In the genomic region with DNA sequence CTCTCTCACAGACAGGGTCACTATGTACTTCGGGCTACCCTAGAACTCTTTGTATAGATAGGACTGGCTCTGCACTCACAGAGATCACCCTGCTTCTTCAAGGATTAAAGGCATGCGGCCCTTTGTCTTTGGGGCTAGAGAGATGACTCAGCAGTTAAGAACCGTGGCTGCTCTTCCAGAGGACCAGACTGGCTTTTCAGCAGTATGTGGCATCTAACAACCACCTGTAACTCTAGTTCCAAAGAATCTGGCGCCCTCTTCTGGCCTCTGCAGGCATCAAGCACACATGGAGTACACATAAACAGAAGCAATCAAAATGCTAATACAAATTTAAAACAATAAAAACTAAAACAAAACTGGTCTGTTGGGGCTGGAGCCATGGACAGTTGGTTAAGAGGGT, we compare ENCODE assay signal across 8 mouse cellular contexts. TPM values are rescaled to one million over a fixed set of nuclear protein-coding genes. Genes with fewer than 3 reads are reported as not detected.
DNase-seq lines count a peak whose midpoint lies in the region; ATAC-seq and TF ChIP-seq lines count a peak whose summit lies in the region.
"Had no signal": no experiment of that assay in that cellular context is flagged by ENCODE, and none has a peak within 500 bp of the region (broad histone marks: within the 10 kb centered on the region; RNA-seq: fewer than 3 reads in every experiment).

No protein-coding gene starts in this region.

- no peak for ATAC-seq in intestine, embryonic 15.5 days

- peaks cover 45% of the 10 kb centered on the region for H3K27me3 ChIP-seq in intestine, embryonic 15.5 days (replicated peaks)

- peak overlapping the region; percentile 80; the same call in 1 of the 2 replicates for H3K4me2 ChIP-seq in intestine, embryonic 15.5 days (replicated peaks)

- DNase-seq in layer of hippocampus, adult 2 months (ENCODE audit: low spot score in 2 of 2) = no peak
- no peak for DNase-seq in layer of hippocampus, adult 9-10 months (ENCODE audit: low spot score)
- peak; percentile 74 for DNase-seq in lung, postnatal 36 days
- DNase-seq in ovary, adult 18-20 months (ENCODE audit: low spot score) = no peak
- no peak for DNase-seq in layer of hippocampus, adult 18-20 months (ENCODE audit: low spot score in 2 of 2)

- peak; percentile 68 for TF ChIP-seq CTCF in layer of hippocampus, adult 2 months (conservative IDR thresholded peaks at IDR 0.05)
- TF ChIP-seq CTCF in bone marrow macrophage, adult 2 months (IDR thresholded peaks at IDR 0.05; ENCODE audit: low read depth, low read length) = peak; percentile 46

- 38% methylated on average over 4 of the region's 4 CpGs for WGBS in intestine, embryonic 15.5 days

- H3K9me3 ChIP-seq in intestine, embryonic 15.5 days = no peaks in the 10 kb centered on the region

- no peak overlapping the region for H3K9ac ChIP-seq in intestine, embryonic 15.5 days

- H3K27ac ChIP-seq in layer of hippocampus, adult 2 months = no peak overlapping the region
- H3K27ac ChIP-seq in bone marrow macrophage, adult 2 months (ENCODE audit: insufficient read depth, low read depth, low read length) = peak overlapping the region; percentile 34; the same call in 1 of the 2 replicates
- no peak overlapping the region for H3K27ac ChIP-seq in intestine, embryonic 15.5 days

- peaks cover 13% of the 10 kb centered on the region for H3K4me1 ChIP-seq in bone marrow macrophage, adult 2 months (ENCODE audit: control insufficient read depth, insufficient read depth, low read length)
- peaks cover 8% of the 10 kb centered on the region; the same call in 1 of the 2 replicates for H3K4me1 ChIP-seq in intestine, embryonic 15.5 days (replicated peaks)

- no peak for TF ChIP-seq POLR2A in bone marrow macrophage, adult 2 months (IDR thresholded peaks at IDR 0.05; ENCODE audit: borderline replicate concordance, low read depth, low read length)

- no peak overlapping the region for H3K4me3 ChIP-seq in layer of hippocampus, adult 2 months
- H3K4me3 ChIP-seq in bone marrow macrophage, adult 2 months (ENCODE audit: insufficient read depth, low read length) = no peak overlapping the region
- H3K4me3 ChIP-seq in intestine, embryonic 15.5 days (replicated peaks) = no peak overlapping the region

- H3K36me3 ChIP-seq in intestine, embryonic 15.5 days = no peaks in the 10 kb centered on the region

RNA-seq across cellular contexts. Expression of a gene that starts 5.6 kb away (rescaled TPM):
- 1 to 10 TPM; 3.9 to 5.7 TPM for total RNA-seq in layer of hippocampus, adult 2 months (2021)
- polyA plus RNA-seq in bone marrow macrophage, adult 2 months (2012; ENCODE audit: insufficient read depth, insufficient read length, missing spikeins) = 109 and 119 TPM in 2 replicates
- polyA plus RNA-seq in intestine, embryonic 15.5 days (2015; fragmentation: Nextera tagmentation; extraction: Ambion mirVana) = 8.7 and 10.2 TPM in 2 replicates
- total RNA-seq in layer of hippocampus, adult 18-20 months (2021) = 1 to 10 TPM; 2.8 to 5.1 TPM

RNA-seq across cellular contexts. Expression of a gene that starts 12.2 kb away (rescaled TPM):
- not detected for total RNA-seq in layer of hippocampus, adult 2 months (2021)
- not detected in 2 replicates for polyA plus RNA-seq in bone marrow macrophage, adult 2 months (2012; ENCODE audit: insufficient read depth, insufficient read length, missing spikeins)
- polyA plus RNA-seq in intestine, embryonic 15.5 days (2015; fragmentation: Nextera tagmentation; extraction: Ambion mirVana) = 6.4 and 7.7 TPM in 2 replicates
- under 1 TPM in 1 of 2 experiments, not detected in 1; 0.27 TPM for total RNA-seq in layer of hippocampus, adult 18-20 months (2021)
- total RNA-seq: left cerebral cortex, postnatal 14 days had no signal

RNA-seq across cellular contexts. Expression of a gene that starts 20.2 kb away (rescaled TPM):
- 10 to 100 TPM; 37.5 to 41.2 TPM for total RNA-seq in layer of hippocampus, adult 2 months (2021)
- polyA plus RNA-seq in bone marrow macrophage, adult 2 months (2012; ENCODE audit: insufficient read depth, insufficient read length, missing spikeins) = 13.4 and 17.6 TPM in 2 replicates
- 42.8 and 49.2 TPM in 2 replicates for polyA plus RNA-seq in intestine, embryonic 15.5 days (2015; fragmentation: Nextera tagmentation; extraction: Ambion mirVana)
- 10 to 100 TPM; 38.3 to 38.5 TPM for total RNA-seq in layer of hippocampus, adult 18-20 months (2021)

RNA-seq across cellular contexts. Expression of a gene that starts 23.2 kb away (rescaled TPM):
- 10 to 100 TPM; 78.9 to 85.5 TPM for total RNA-seq in layer of hippocampus, adult 2 months (2021)
- polyA plus RNA-seq in bone marrow macrophage, adult 2 months (2012; ENCODE audit: insufficient read depth, insufficient read length, missing spikeins) = 0.28 and 0.42 TPM in 2 replicates
- 1.6 TPM in 2 replicates for polyA plus RNA-seq in intestine, embryonic 15.5 days (2015; fragmentation: Nextera tagmentation; extraction: Ambion mirVana)
- total RNA-seq in layer of hippocampus, adult 18-20 months (2021) = 10 to 100 TPM; 71.8 to 73.3 TPM

RNA-seq across cellular contexts. Expression of a gene that starts 32.8 kb away (rescaled TPM):
- 1 to 10 TPM; 1.1 TPM for total RNA-seq in layer of hippocampus, adult 2 months (2021)
- not detected in 2 replicates for polyA plus RNA-seq in bone marrow macrophage, adult 2 months (2012; ENCODE audit: insufficient read depth, insufficient read length, missing spikeins)
- polyA plus RNA-seq in intestine, embryonic 15.5 days (2015; fragmentation: Nextera tagmentation; extraction: Ambion mirVana) = 0.31 and 0.51 TPM in 2 replicates
- 1 to 10 TPM in 1 of 2 experiments, under 1 TPM in 1; 0.87 to 1.1 TPM for total RNA-seq in layer of hippocampus, adult 18-20 months (2021)
